ENCODE assay signal across 10 mouse cellular contexts in genomic region chr12:85112550-85113251, GRCm38 (mm10). TPM values are rescaled to one million over a fixed set of nuclear protein-coding genes. Genes with fewer than 3 reads are reported as not detected.
DNase-seq lines count a peak whose midpoint lies in the region; ATAC-seq lines count a peak whose summit lies in the region.
"Had no signal": no experiment of that assay in that cellular context is flagged by ENCODE, and none has a peak within 500 bp of the region (broad histone marks: within the 10 kb centered on the region; RNA-seq: fewer than 3 reads in every experiment).

No protein-coding gene starts in this region.

- peak overlapping the region; percentile 78; the same call in 1 of the 2 replicates for H3K4me3 ChIP-seq in heart, embryonic 12.5 days
- H3K4me3 ChIP-seq in midbrain, embryonic 13.5 days (replicated peaks): no peak overlapping the region
- no peak overlapping the region for H3K4me3 ChIP-seq in midbrain, embryonic 15.5 days
- H3K4me3 ChIP-seq in kidney, embryonic 14.5 days (ENCODE audit: low read length): no peak overlapping the region
- no peak overlapping the region for H3K4me3 ChIP-seq in neural tube, embryonic 15.5 days (replicated peaks)

- peak overlapping the region; percentile 53 for H3K27ac ChIP-seq in heart, embryonic 12.5 days (ENCODE audit: poor library complexity, severe bottlenecking)
- H3K27ac ChIP-seq in midbrain, embryonic 13.5 days: no peak overlapping the region
- H3K27ac ChIP-seq in midbrain, embryonic 15.5 days: no peak overlapping the region
- no peak overlapping the region for H3K27ac ChIP-seq in kidney, embryonic 14.5 days (ENCODE audit: low read depth, low read length)
- no peak overlapping the region for H3K27ac ChIP-seq in neural tube, embryonic 15.5 days (replicated peaks)

- no peaks in the 10 kb centered on the region for H3K27me3 ChIP-seq in heart, embryonic 12.5 days (replicated peaks)
- H3K27me3 ChIP-seq in midbrain, embryonic 13.5 days: no peaks in the 10 kb centered on the region
- H3K27me3 ChIP-seq in midbrain, embryonic 15.5 days (replicated peaks): no peaks in the 10 kb centered on the region
- H3K27me3 ChIP-seq in kidney, embryonic 14.5 days (ENCODE audit: control insufficient read depth, insufficient read depth, low read length): no peaks in the 10 kb centered on the region
- H3K27me3 ChIP-seq in neural tube, embryonic 15.5 days (replicated peaks): no peaks in the 10 kb centered on the region

- 79% methylated on average over 7 of the region's 7 CpGs for WGBS in heart, embryonic 12.5 days
- 92% methylated on average over 7 of the region's 7 CpGs for WGBS in midbrain, embryonic 13.5 days
- 92% methylated on average over 7 of the region's 7 CpGs for WGBS in midbrain, embryonic 15.5 days
- WGBS in kidney, embryonic 14.5 days: 82% methylated on average over 7 of the region's 7 CpGs
- WGBS in neural tube, embryonic 15.5 days: 88% methylated on average over 7 of the region's 7 CpGs

- intact Hi-C loops in heart, postnatal 36 days (cut with DNase I): loop anchor here (5.0 kb wide), 1 partner anchor 115 kb away; the partner anchor contains the start of gene Ylpm1

- peak overlapping the region; percentile 90 for H3K4me2 ChIP-seq in heart, embryonic 12.5 days
- H3K4me2 ChIP-seq in midbrain, embryonic 13.5 days (replicated peaks): peak overlapping the region; percentile 91; the same call in 1 of the 2 replicates
- no peak overlapping the region; the same call in 1 of the 2 replicates for H3K4me2 ChIP-seq in midbrain, embryonic 15.5 days
- peak overlapping the region; percentile 89; the same call in 1 of the 2 replicates for H3K4me2 ChIP-seq in kidney, embryonic 14.5 days (replicated peaks; ENCODE audit: low read depth, low read length)
- peak overlapping the region; percentile 85 for H3K4me2 ChIP-seq in neural tube, embryonic 15.5 days

- peaks cover 21% of the 10 kb centered on the region for H3K36me3 ChIP-seq in heart, embryonic 12.5 days
- H3K36me3 ChIP-seq in midbrain, embryonic 13.5 days: peaks cover 16% of the 10 kb centered on the region; the same call in 1 of the 2 replicates
- H3K36me3 ChIP-seq in midbrain, embryonic 15.5 days (replicated peaks): 0 out of 2 replicates have a peak, but pooled peaks cover 3% of the 10 kb centered on the region
- peaks cover 8% of the 10 kb centered on the region; the same call in 1 of the 2 replicates for H3K36me3 ChIP-seq in kidney, embryonic 14.5 days (ENCODE audit: control insufficient read depth, insufficient read depth, low read length)
- H3K36me3 ChIP-seq in neural tube, embryonic 15.5 days: peaks cover 3% of the 10 kb centered on the region; the same call in 1 of the 2 replicates

- ATAC-seq in heart, embryonic 12.5 days (ENCODE audit: insufficient number of reproducible peaks, low FRiP score): no peak
- no peak for ATAC-seq in midbrain, embryonic 13.5 days
- ATAC-seq in midbrain, embryonic 15.5 days (replicated peaks): no peak
- ATAC-seq in kidney, embryonic 14.5 days (ENCODE audit: low FRiP score, low TSS enrichment): no peak
- ATAC-seq in neural tube, embryonic 15.5 days (ENCODE audit: low FRiP score): no peak

- DNase-seq in heart, postnatal 36 days: no peak
- DNase-seq in frontal cortex, postnatal 36 days (ENCODE audit: low spot score in 2 of 2): no peak
- no peak for DNase-seq in thymus, postnatal 10 days (ENCODE audit: low spot score in 2 of 2)
- DNase-seq: cerebellum, postnatal 14 days; right cerebral cortex, postnatal 4 days had no signal

- peak overlapping the region; percentile 92; the same call in 1 of the 2 replicates for H3K9ac ChIP-seq in heart, embryonic 12.5 days
- H3K9ac ChIP-seq in midbrain, embryonic 13.5 days (replicated peaks): no peak overlapping the region
- no peak overlapping the region for H3K9ac ChIP-seq in midbrain, embryonic 15.5 days
- no peak overlapping the region; the same call in 1 of the 2 replicates for H3K9ac ChIP-seq in kidney, embryonic 14.5 days (ENCODE audit: low read depth, low read length)
- H3K9ac ChIP-seq in neural tube, embryonic 15.5 days (replicated peaks): no peak overlapping the region

- no peaks in the 10 kb centered on the region for H3K9me3 ChIP-seq in heart, embryonic 12.5 days (replicated peaks)
- H3K9me3 ChIP-seq in midbrain, embryonic 13.5 days: no peaks in the 10 kb centered on the region
- no peaks in the 10 kb centered on the region for H3K9me3 ChIP-seq in midbrain, embryonic 15.5 days
- no peaks in the 10 kb centered on the region for H3K9me3 ChIP-seq in kidney, embryonic 14.5 days (ENCODE audit: control insufficient read depth, low read length)
- no peaks in the 10 kb centered on the region for H3K9me3 ChIP-seq in neural tube, embryonic 15.5 days (replicated peaks)

- H3K4me1 ChIP-seq in heart, embryonic 12.5 days (replicated peaks): peaks cover 43% of the 10 kb centered on the region
- H3K4me1 ChIP-seq in midbrain, embryonic 13.5 days (replicated peaks): peaks cover 34% of the 10 kb centered on the region
- peaks cover 31% of the 10 kb centered on the region for H3K4me1 ChIP-seq in midbrain, embryonic 15.5 days
- H3K4me1 ChIP-seq in kidney, embryonic 14.5 days (ENCODE audit: control insufficient read depth, insufficient read depth, low read length): peaks cover 28% of the 10 kb centered on the region
- peaks cover 36% of the 10 kb centered on the region for H3K4me1 ChIP-seq in neural tube, embryonic 15.5 days

RNA-seq across cellular contexts. Expression of gene Dlst, which starts 2.1 kb away (rescaled TPM):
- 197 and 203 TPM in 2 replicates for polyA plus RNA-seq in heart, embryonic 12.5 days (2016; fragmentation: Nextera tagmentation; extraction: Ambion mirVana)
- total RNA-seq in heart, postnatal 36 days (2021): 100 to 1,000 TPM; 681 to 829 TPM
- 98.6 and 104 TPM in 2 replicates for polyA plus RNA-seq in midbrain, embryonic 13.5 days (2015; fragmentation: Nextera tagmentation; extraction: Ambion mirVana)
- 107 and 109 TPM in 2 replicates for polyA plus RNA-seq in midbrain, embryonic 15.5 days (2015; fragmentation: Nextera tagmentation; extraction: Ambion mirVana)
- 68.1 and 119 TPM in 2 replicates for polyA plus RNA-seq in kidney, embryonic 14.5 days (2014; fragmentation: Nextera tagmentation; extraction: Ambion mirVana)
- polyA plus RNA-seq in neural tube, embryonic 15.5 days (2015; fragmentation: Nextera tagmentation; extraction: Ambion mirVana): 117 and 123 TPM in 2 replicates

RNA-seq across cellular contexts. Expression of gene Prox2, which starts 2.1 kb away (rescaled TPM):
- polyA plus RNA-seq in heart, embryonic 12.5 days (2016; fragmentation: Nextera tagmentation; extraction: Ambion mirVana): 1.1 and 2.8 TPM in 2 replicates
- 1 to 10 TPM; 2.1 to 2.3 TPM for total RNA-seq in heart, postnatal 36 days (2021)
- 1.8 and 2.8 TPM in 2 replicates for polyA plus RNA-seq in midbrain, embryonic 13.5 days (2015; fragmentation: Nextera tagmentation; extraction: Ambion mirVana)
- 1.1 and 1.4 TPM in 2 replicates for polyA plus RNA-seq in midbrain, embryonic 15.5 days (2015; fragmentation: Nextera tagmentation; extraction: Ambion mirVana)
- 2.9 and 3.3 TPM in 2 replicates for polyA plus RNA-seq in kidney, embryonic 14.5 days (2014; fragmentation: Nextera tagmentation; extraction: Ambion mirVana)
- polyA plus RNA-seq in neural tube, embryonic 15.5 days (2015; fragmentation: Nextera tagmentation; extraction: Ambion mirVana): 1.4 and 1.5 TPM in 2 replicates

RNA-seq across cellular contexts. Expression of gene Rps6kl1, which starts 38.4 kb away (rescaled TPM):
- 1.2 and 1.6 TPM in 2 replicates for polyA plus RNA-seq in heart, embryonic 12.5 days (2016; fragmentation: Nextera tagmentation; extraction: Ambion mirVana)
- total RNA-seq in heart, postnatal 36 days (2021): 1 to 10 TPM; 3.6 to 3.9 TPM
- polyA plus RNA-seq in midbrain, embryonic 13.5 days (2015; fragmentation: Nextera tagmentation; extraction: Ambion mirVana): 15.6 and 16.6 TPM in 2 replicates
- polyA plus RNA-seq in midbrain, embryonic 15.5 days (2015; fragmentation: Nextera tagmentation; extraction: Ambion mirVana): 37.3 and 38.2 TPM in 2 replicates
- 0.61 and 1.0 TPM in 2 replicates for polyA plus RNA-seq in kidney, embryonic 14.5 days (2014; fragmentation: Nextera tagmentation; extraction: Ambion mirVana)
- 31.0 and 37.0 TPM in 2 replicates for polyA plus RNA-seq in neural tube, embryonic 15.5 days (2015; fragmentation: Nextera tagmentation; extraction: Ambion mirVana)
